Mouse (Mus musculus) hindbrain, embryonic 13.5 days (tissue): ENCODE data around the gene Nav1. TPM values are rescaled to one million over a fixed set of nuclear protein-coding genes. Genes with fewer than 3 reads are reported as not detected.

Experiments
- ATAC-seq: fragments of 200-750 bp; cut with Nextera tagmentation; 2 replicates; pipeline ENCODE4 v1.8.0; 2017; ENCODE audit warnings: moderate TSS enrichment; ENCODE audit not compliant: low FRiP score
- H3K27ac ChIP-seq: fragments of 300-500 bp; sonication (generic); 2 replicates; pipeline ENCODE4 v1.5.1; 2015; ENCODE audit warnings: inconsistent platforms, mild to moderate bottlenecking, moderate library complexity
- H3K27me3 ChIP-seq: fragments of 300-500 bp; sonication (generic); 2 replicates; pipeline ENCODE4 v1.6.1; 2015; ENCODE audit warnings: mild to moderate bottlenecking, inconsistent platforms
- H3K36me3 ChIP-seq: fragments of 300-500 bp; sonication (generic); 2 replicates; pipeline ENCODE4 v1.6.1; 2015; ENCODE audit warnings: mild to moderate bottlenecking, inconsistent platforms
- H3K4me1 ChIP-seq: fragments of 300-500 bp; sonication (generic); replicated peaks from 2 replicates; pipeline ENCODE4 v1.6.1; 2015; ENCODE audit warnings: inconsistent platforms
- H3K4me2 ChIP-seq: fragments of 300-500 bp; sonication (generic); 2 replicates; pipeline ENCODE4 v1.6.1; 2015; ENCODE audit warnings: inconsistent platforms, mild to moderate bottlenecking, moderate library complexity
- H3K4me3 ChIP-seq: fragments of 300-500 bp; sonication (generic); 2 replicates; pipeline ENCODE4 v1.5.1; 2015; ENCODE audit warnings: mild to moderate bottlenecking, inconsistent platforms
- H3K9ac ChIP-seq: fragments of 300-500 bp; sonication (generic); 2 replicates; pipeline ENCODE4 v1.6.1; 2015; ENCODE audit warnings: mild to moderate bottlenecking, inconsistent platforms
- H3K9me3 ChIP-seq: fragments of 300-500 bp; sonication (generic); 2 replicates; pipeline ENCODE4 v1.6.1; 2016; ENCODE audit warnings: inconsistent platforms
- WGBS: fragments of 180-500 bp; shearing (Covaris S2); methylation state at CpG from one replicate; pipeline ENCODE4 v1.1.7; 2015; 5-methylcytosine and 5-hydroxymethylcytosine counted together
- polyA plus RNA-seq: library from polyadenylated mRNA; unstranded; fragments of >200 nt; fragmentation: Nextera tagmentation; extraction: Ambion mirVana; gene quantifications from 2 replicates; pipeline ENCODE4 v1.2.1, GENCODE M21; 2015

Gene Nav1
- polyA plus RNA-seq, 1 experiment from 2014 or later = 42.6 TPM

- peaks cover 70% of the 10 kb centered on the region for H3K4me1 ChIP-seq
- peaks cover 20% of the 10 kb centered on the region; the same call in 1 of the 2 replicates for H3K36me3 ChIP-seq
- no peaks in the 10 kb centered on the region for H3K27me3 ChIP-seq
- H3K9ac ChIP-seq = no peak overlapping the region
- no peak overlapping the region for H3K4me3 ChIP-seq
- H3K9me3 ChIP-seq = no peaks in the 10 kb centered on the region
- peak overlapping the region; percentile 76 for H3K27ac ChIP-seq
- H3K4me2 ChIP-seq = no peak overlapping the region
- ATAC-seq = no peak
- 39% methylated on average over 4 of the region's 4 CpGs for whole genome bisulfite sequencing
These were observed 34.8 kb downstream of the Nav1 start for GRCm38 (mm10) chr1:135572139-135572892.

- H3K27ac ChIP-seq = no peak overlapping the region
- no peaks in the 10 kb centered on the region for H3K9me3 ChIP-seq
- peaks cover 16% of the 10 kb centered on the region; the same call in 1 of the 2 replicates for H3K36me3 ChIP-seq
- WGBS = 70% methylated on average over 8 of the region's 8 CpGs
- no peak overlapping the region for H3K4me3 ChIP-seq
- H3K9ac ChIP-seq = no peak overlapping the region
- H3K27me3 ChIP-seq = no peaks in the 10 kb centered on the region
- no peak overlapping the region for H3K4me2 ChIP-seq
- H3K4me1 ChIP-seq = peaks cover 67% of the 10 kb centered on the region
- ATAC-seq = no peak
These were observed 39.0 kb downstream of the Nav1 start for GRCm38 (mm10) chr1:135568087-135568486.

GRCm38 (mm10) chr1:135566611-135567010 lies 40.5 kb downstream of the Nav1 start:
- no peak overlapping the region for H3K9ac ChIP-seq
- peaks cover 69% of the 10 kb centered on the region for H3K4me1 ChIP-seq
- no peaks in the 10 kb centered on the region for H3K9me3 ChIP-seq
- H3K27ac ChIP-seq = no peak overlapping the region
- 89% methylated on average over 7 of the region's 7 CpGs for WGBS
- H3K36me3 ChIP-seq = peaks cover 12% of the 10 kb centered on the region; the same call in 1 of the 2 replicates
- H3K4me3 ChIP-seq = no peak overlapping the region
- H3K27me3 ChIP-seq = no peaks in the 10 kb centered on the region
- no peak for ATAC-seq
- no peak overlapping the region for H3K4me2 ChIP-seq

GRCm38 (mm10) chr1:135565775-135566174 lies 41.3 kb downstream of the Nav1 start:
- no peak overlapping the region for H3K4me2 ChIP-seq
- WGBS = 72% methylated on average over 5 of the region's 5 CpGs
- ATAC-seq = peak; percentile 26; the same call in 1 of the 2 replicates

GRCm38 (mm10) chr1:135564660-135565519 lies 42.2 kb downstream of the Nav1 start:
- Histone ChIP-seq H3K27ac (peak overlapping the region; percentile 89), H3K9ac (peak overlapping the region; percentile 1; the same call in 1 of the 2 replicates), H3K9me3 (no peaks in the 10 kb centered on the region), H3K4me1 (peaks cover 80% of the 10 kb centered on the region), H3K36me3 (peaks cover 5% of the 10 kb centered on the region; the same call in 1 of the 2 replicates), H3K4me2 (no peak overlapping the region), H3K27me3 (no peaks in the 10 kb centered on the region), H3K4me3 (no peak overlapping the region)
- 26% methylated on average over 10 of the region's 10 CpGs for WGBS
- ATAC-seq = peak; percentile 58

More at GRCm38 (mm10) chr1:135565775-135566174, 41.3 kb downstream of the Nav1 start:
- H3K4me1 ChIP-seq = peaks cover 77% of the 10 kb centered on the region
- peak overlapping the region; percentile 1; the same call in 1 of the 2 replicates for H3K9ac ChIP-seq
- no peaks in the 10 kb centered on the region for H3K9me3 ChIP-seq
- peak overlapping the region; percentile 89 for H3K27ac ChIP-seq
- H3K27me3 ChIP-seq = no peaks in the 10 kb centered on the region
- peaks cover 5% of the 10 kb centered on the region; the same call in 1 of the 2 replicates for H3K36me3 ChIP-seq
- no peak overlapping the region for H3K4me3 ChIP-seq

GRCm38 (mm10) chr1:135563781-135564414 lies 43.2 kb downstream of the Nav1 start:
- ATAC-seq = 0 out of 2 replicates have a peak, but pooled peaks have one; percentile 6
- H3K27me3 ChIP-seq = no peaks in the 10 kb centered on the region
- no peaks in the 10 kb centered on the region for H3K9me3 ChIP-seq
- H3K36me3 ChIP-seq = peaks cover 5% of the 10 kb centered on the region; the same call in 1 of the 2 replicates
- H3K4me1 ChIP-seq = peaks cover 87% of the 10 kb centered on the region
- no peak overlapping the region for H3K4me2 ChIP-seq
- H3K9ac ChIP-seq = peak overlapping the region; percentile 43; the same call in 1 of the 2 replicates
- WGBS = 43% methylated on average over 9 of the region's 9 CpGs
- peak overlapping the region; percentile 89 for H3K27ac ChIP-seq
- no peak overlapping the region for H3K4me3 ChIP-seq

- no peaks in the 10 kb centered on the region for H3K9me3 ChIP-seq
- 0 out of 2 replicates have a peak overlapping the region, but pooled peaks have one; percentile 2 for H3K9ac ChIP-seq
- ATAC-seq = no peak
- H3K4me1 ChIP-seq = peaks cover 86% of the 10 kb centered on the region
- no peak overlapping the region for H3K4me2 ChIP-seq
- peaks cover 3% of the 10 kb centered on the region; the same call in 1 of the 2 replicates for H3K36me3 ChIP-seq
- WGBS = 64% methylated on average over 8 of the region's 8 CpGs
- H3K27ac ChIP-seq = peak overlapping the region; percentile 89
- H3K27me3 ChIP-seq = no peaks in the 10 kb centered on the region
- H3K4me3 ChIP-seq = no peak overlapping the region
These were observed 44.0 kb downstream of the Nav1 start for GRCm38 (mm10) chr1:135562982-135563650.

GRCm38 (mm10) chr1:135562115-135562514 lies 45.0 kb downstream of the Nav1 start:
- 0 out of 2 replicates have a peak overlapping the region, but pooled peaks have one; percentile 74 for H3K27ac ChIP-seq
- WGBS = 22% methylated on average over 4 of the region's 4 CpGs

GRCm38 (mm10) chr1:135561282-135561681 lies 45.8 kb downstream of the Nav1 start:
- Histone ChIP-seq H3K36me3 (no peaks in the 10 kb centered on the region; the same call in 1 of the 2 replicates), H3K4me2 (no peak overlapping the region), H3K9me3 (no peaks in the 10 kb centered on the region), H3K4me3 (no peak overlapping the region), H3K9ac (0 out of 2 replicates have a peak overlapping the region, but pooled peaks have one; percentile 55), H3K4me1 (peaks cover 92% of the 10 kb centered on the region), H3K27ac (peak overlapping the region; percentile 74), H3K27me3 (no peaks in the 10 kb centered on the region)
- 27% methylated on average over 6 of the region's 6 CpGs for WGBS
- no peak for ATAC-seq

More at GRCm38 (mm10) chr1:135562115-135562514, 45.0 kb downstream of the Nav1 start:
- no peak overlapping the region for H3K4me3 ChIP-seq
- H3K9me3 ChIP-seq = no peaks in the 10 kb centered on the region
- H3K9ac ChIP-seq = no peak overlapping the region
- no peak overlapping the region for H3K4me2 ChIP-seq
- H3K4me1 ChIP-seq = peaks cover 86% of the 10 kb centered on the region
- no peaks in the 10 kb centered on the region; the same call in 1 of the 2 replicates for H3K36me3 ChIP-seq
- ATAC-seq = no peak
- H3K27me3 ChIP-seq = no peaks in the 10 kb centered on the region

- Histone ChIP-seq H3K27ac (no peak overlapping the region), H3K4me3 (no peak overlapping the region), H3K9ac (no peak overlapping the region), H3K9me3 (no peaks in the 10 kb centered on the region), H3K4me1 (peaks cover 92% of the 10 kb centered on the region), H3K27me3 (no peaks in the 10 kb centered on the region), H3K36me3 (no peaks in the 10 kb centered on the region), H3K4me2 (no peak overlapping the region)
- 51% methylated on average over 6 of the region's 6 CpGs for WGBS
- no peak for ATAC-seq
These were observed 49.1 kb downstream of the Nav1 start for GRCm38 (mm10) chr1:135557976-135558375.

- H3K4me2 ChIP-seq = no peak overlapping the region
- peak overlapping the region; percentile 80 for H3K27ac ChIP-seq
- no peak overlapping the region for H3K9ac ChIP-seq
- no peaks in the 10 kb centered on the region for H3K27me3 ChIP-seq
- no peaks in the 10 kb centered on the region for H3K9me3 ChIP-seq
- ATAC-seq = no peak
- H3K4me1 ChIP-seq = peaks cover 89% of the 10 kb centered on the region
- WGBS = 86% methylated on average over 8 of the region's 8 CpGs
- no peak overlapping the region for H3K4me3 ChIP-seq
- H3K36me3 ChIP-seq = no peaks in the 10 kb centered on the region
These were observed 51.2 kb downstream of the Nav1 start for GRCm38 (mm10) chr1:135555885-135556284.
